Mouse (Mus musculus) forebrain, embryonic 14.5 days (tissue): ENCODE measurements at regions not wholly inside any gene's neighbourhood (a gene's known extent, or its start where the extent isn't known, plus 50 kb on each side); places are given as distances from the start of the nearest gene placed in this dataset.
A peak's percentile ranks its signal among the peaks of the same experiment; 100 is the strongest.

Experiments
- ATAC-seq: fragments of 200-750 bp; cut with Nextera tagmentation; 2 replicates; pipeline ENCODE4 v1.8.0; 2017; ENCODE audit warnings: mild to moderate bottlenecking, moderate library complexity
- DNase-seq: peaks from one replicate; pipeline ENCODE4 v3.0.0-alpha.2; 2015; ENCODE audit warnings: low spot score
- H3K27ac ChIP-seq: fragments of 300-500 bp; sonication (generic); 2 replicates; pipeline ENCODE4 v1.5.1; 2014; ENCODE audit warnings: low read depth, mild to moderate bottlenecking, control low read depth, low read length, moderate library complexity
- H3K27me3 ChIP-seq: fragments of 300-500 bp; sonication (generic); replicated peaks from 2 replicates; pipeline ENCODE4 v1.6.1; 2014; ENCODE audit warnings: low read length, control low read depth, mixed read lengths; ENCODE audit not compliant: control insufficient read depth, insufficient read depth
- H3K36me3 ChIP-seq: fragments of 300-500 bp; sonication (generic); 2 replicates; pipeline ENCODE4 v1.6.1; 2014; ENCODE audit warnings: low read length, control low read depth; ENCODE audit not compliant: control insufficient read depth, insufficient read depth
- H3K4me1 ChIP-seq: fragments of 300-500 bp; sonication (generic); 2 replicates; pipeline ENCODE4 v1.6.1; 2014; ENCODE audit warnings: antibody characterized with exemption, low read length, control low read depth; ENCODE audit not compliant: control insufficient read depth, insufficient read depth
- H3K4me2 ChIP-seq: fragments of 300-500 bp; sonication (generic); 2 replicates; pipeline ENCODE4 v1.6.1; 2014; ENCODE audit warnings: mild to moderate bottlenecking, control low read depth, low read length
- H3K4me3 ChIP-seq: fragments of 300-500 bp; sonication (generic); 2 replicates; pipeline ENCODE4 v1.5.1; 2014; ENCODE audit warnings: low read depth, low read length, control low read depth
- H3K9ac ChIP-seq: fragments of 300-500 bp; sonication (generic); 2 replicates; pipeline ENCODE4 v1.6.1; 2014; ENCODE audit warnings: mild to moderate bottlenecking, low read length, control low read depth, moderate library complexity
- H3K9me3 ChIP-seq: fragments of 300-500 bp; sonication (generic); replicated peaks from 2 replicates; pipeline ENCODE4 v1.6.1; 2016; ENCODE audit warnings: low read length, control low read depth, mixed read lengths; ENCODE audit not compliant: control insufficient read depth
- WGBS: fragments of 180-500 bp; shearing (Covaris S2); extraction: QIAGEN DNeasy Blood & Tissue Kit; methylation state at CpG from one replicate; pipeline ENCODE4 v1.1.7; 2014; 5-methylcytosine and 5-hydroxymethylcytosine counted together

GRCm38 (mm10) chr4:53915326-53915725 is 89.5 kb downstream of the Tmem38b start:
- Histone ChIP-seq H3K4me2 (no peak overlapping the region), H3K36me3 (no peaks in the 10 kb centered on the region), H3K4me3 (no peak overlapping the region), H3K27ac (no peak overlapping the region), H3K4me1 (no peaks in the 10 kb centered on the region), H3K9ac (no peak overlapping the region), H3K9me3 (no peaks in the 10 kb centered on the region), H3K27me3 (no peaks in the 10 kb centered on the region)
- no peak for DNase-seq
- ATAC-seq: no peak

GRCm38 (mm10) chr4:53919188-53919587 is 93.3 kb downstream of the Tmem38b start:
- 0 out of 2 replicates have a peak, but pooled peaks have one; percentile 61 for ATAC-seq

GRCm38 (mm10) chr4:53920587-53920986 is 94.7 kb downstream of the Tmem38b start:
- Histone ChIP-seq H3K36me3 (no peaks in the 10 kb centered on the region), H3K9ac (no peak overlapping the region), H3K4me2 (no peak overlapping the region), H3K4me3 (no peak overlapping the region), H3K27me3 (no peaks in the 10 kb centered on the region), H3K9me3 (no peaks in the 10 kb centered on the region), H3K27ac (no peak overlapping the region), H3K4me1 (no peaks in the 10 kb centered on the region)
- 80% methylated on average over 2 of the region's 2 CpGs for WGBS
- no peak for ATAC-seq
- DNase-seq: no peak

More at GRCm38 (mm10) chr4:53919188-53919587, 93.3 kb downstream of the Tmem38b start:
- Histone ChIP-seq H3K27me3 (no peaks in the 10 kb centered on the region), H3K36me3 (no peaks in the 10 kb centered on the region), H3K4me1 (no peaks in the 10 kb centered on the region), H3K4me2 (no peak overlapping the region), H3K9ac (no peak overlapping the region), H3K4me3 (no peak overlapping the region), H3K27ac (no peak overlapping the region), H3K9me3 (no peaks in the 10 kb centered on the region)
- DNase-seq: peak; percentile 80

- Histone ChIP-seq H3K4me1 (peaks cover 3% of the 10 kb centered on the region; the same call in 1 of the 2 replicates), H3K4me2 (no peak overlapping the region), H3K36me3 (no peaks in the 10 kb centered on the region), H3K9ac (no peak overlapping the region), H3K4me3 (no peak overlapping the region), H3K27ac (no peak overlapping the region), H3K9me3 (no peaks in the 10 kb centered on the region), H3K27me3 (no peaks in the 10 kb centered on the region)
- DNase-seq (no peak), ATAC-seq (0 out of 2 replicates have a peak, but pooled peaks have one; percentile 22)
- WGBS: 90% methylated on average over 3 of the region's 3 CpGs
Measured at GRCm38 (mm10) chr4:53931068-53931467, 105.2 kb downstream of the Tmem38b start.

- 8% methylated on average over 10 of the region's 10 CpGs for WGBS
- Histone ChIP-seq H3K4me3 (peak overlapping the region; percentile 13; the same call in 1 of the 2 replicates), H3K4me2 (peak overlapping the region; percentile 44), H3K27ac (no peak overlapping the region), H3K36me3 (no peaks in the 10 kb centered on the region), H3K9ac (no peak overlapping the region), H3K4me1 (peaks cover 3% of the 10 kb centered on the region; the same call in 1 of the 2 replicates), H3K27me3 (no peaks in the 10 kb centered on the region), H3K9me3 (no peaks in the 10 kb centered on the region)
- peak; percentile 89 for ATAC-seq
- peak; percentile 87 for DNase-seq
Measured at GRCm38 (mm10) chr4:53931499-53931898, 105.7 kb downstream of the Tmem38b start.

GRCm38 (mm10) chr4:53935306-53935705 is 109.5 kb downstream of the Tmem38b start:
- Histone ChIP-seq H3K36me3 (no peaks in the 10 kb centered on the region), H3K27ac (no peak overlapping the region), H3K4me2 (no peak overlapping the region), H3K4me1 (peaks cover 3% of the 10 kb centered on the region; the same call in 1 of the 2 replicates), H3K27me3 (no peaks in the 10 kb centered on the region), H3K9ac (no peak overlapping the region), H3K9me3 (no peaks in the 10 kb centered on the region), H3K4me3 (no peak overlapping the region)
- DNase-seq (no peak), ATAC-seq (no peak)
- 82% methylated on average over 5 of the region's 5 CpGs for WGBS

GRCm38 (mm10) chr4:53948736-53949135 is 122.9 kb downstream of the Tmem38b start:
- Histone ChIP-seq H3K27me3 (no peaks in the 10 kb centered on the region), H3K27ac (no peak overlapping the region), H3K9ac (no peak overlapping the region), H3K4me2 (no peak overlapping the region), H3K36me3 (no peaks in the 10 kb centered on the region), H3K4me1 (peaks cover 4% of the 10 kb centered on the region), H3K9me3 (no peaks in the 10 kb centered on the region), H3K4me3 (no peak overlapping the region)
- 85% methylated on average over 7 of the region's 7 CpGs for WGBS
- DNase-seq (no peak), ATAC-seq (no peak)

GRCm38 (mm10) chr4:53949164-53949563 is 123.3 kb downstream of the Tmem38b start:
- no peak for DNase-seq
- no peak overlapping the region for H3K9ac ChIP-seq
- WGBS: 92% methylated on average over 3 of the region's 3 CpGs
- no peak overlapping the region for H3K4me2 ChIP-seq
- H3K27ac ChIP-seq: no peak overlapping the region
- peaks cover 4% of the 10 kb centered on the region for H3K4me1 ChIP-seq
- ATAC-seq: no peak
- no peak overlapping the region for H3K4me3 ChIP-seq
- H3K27me3 ChIP-seq: no peaks in the 10 kb centered on the region
- no peaks in the 10 kb centered on the region for H3K9me3 ChIP-seq
- H3K36me3 ChIP-seq: no peaks in the 10 kb centered on the region

GRCm38 (mm10) chr4:53950496-53950895 is 124.7 kb downstream of the Tmem38b start:
- WGBS: 50% methylated on average over 6 of the region's 6 CpGs

More at GRCm38 (mm10) chr4:53950496-53950895, 124.7 kb downstream of the Tmem38b start:
- Histone ChIP-seq H3K36me3 (no peaks in the 10 kb centered on the region), H3K4me2 (no peak overlapping the region), H3K9me3 (no peaks in the 10 kb centered on the region), H3K4me1 (peaks cover 4% of the 10 kb centered on the region), H3K27me3 (no peaks in the 10 kb centered on the region), H3K4me3 (no peak overlapping the region), H3K9ac (no peak overlapping the region), H3K27ac (no peak overlapping the region)
- DNase-seq (no peak), ATAC-seq (no peak)
